Mouse (Mus musculus) hindbrain, embryonic 14.5 days (tissue): ENCODE measurements at regions not wholly inside any gene's neighbourhood (a gene's known extent, or its start where the extent isn't known, plus 50 kb on each side); places are given as distances from the start of the nearest gene placed in this dataset.
"Not testable (repeated sequence)": the region's sequence is repeated elsewhere in the genome, so short reads cannot be mapped to it uniquely, and the experiment has no call there.

ENCODE experiments used
- ATAC-seq: fragments of 200-750 bp; cut with Nextera tagmentation; 2 replicates; pipeline ENCODE4 v1.8.0; 2017; ENCODE audit warnings: moderate number of reproducible peaks, mild to moderate bottlenecking, moderate TSS enrichment, moderate library complexity; ENCODE audit not compliant: low FRiP score
- DNase-seq: peaks from one replicate; pipeline ENCODE4 v3.0.0-alpha.2; 2015; ENCODE audit warnings: low spot score
- H3K27ac ChIP-seq: fragments of 300-500 bp; sonication (generic); 2 replicates; pipeline ENCODE4 v1.5.1; 2014; ENCODE audit warnings: mild to moderate bottlenecking, moderate library complexity
- H3K27me3 ChIP-seq: fragments of 300-500 bp; sonication (generic); 2 replicates; pipeline ENCODE4 v1.6.1; 2014; ENCODE audit warnings: mild to moderate bottlenecking, low read length, mixed read lengths; ENCODE audit not compliant: control insufficient read depth, insufficient read depth
- H3K36me3 ChIP-seq: fragments of 300-500 bp; sonication (generic); replicated peaks from 2 replicates; pipeline ENCODE4 v1.6.1; 2014; ENCODE audit not compliant: control insufficient read depth, insufficient read depth
- H3K4me1 ChIP-seq: fragments of 300-500 bp; sonication (generic); replicated peaks from 2 replicates; pipeline ENCODE4 v1.6.1; 2014; ENCODE audit warnings: antibody characterized with exemption, low read length, mixed read lengths; ENCODE audit not compliant: control insufficient read depth, insufficient read depth
- H3K4me2 ChIP-seq: fragments of 300-500 bp; sonication (generic); replicated peaks from 2 replicates; pipeline ENCODE4 v1.6.1; 2014; ENCODE audit warnings: mild to moderate bottlenecking, moderate library complexity
- H3K4me3 ChIP-seq: fragments of 300-500 bp; sonication (generic); replicated peaks from 2 replicates; pipeline ENCODE4 v1.5.1; 2014; ENCODE audit warnings: mild to moderate bottlenecking, low read length
- H3K9ac ChIP-seq: fragments of 300-500 bp; sonication (generic); 2 replicates; pipeline ENCODE4 v1.6.1; 2014
- H3K9me3 ChIP-seq: fragments of 300-500 bp; sonication (generic); 2 replicates; pipeline ENCODE4 v1.6.1; 2016; ENCODE audit warnings: low read length; ENCODE audit not compliant: control insufficient read depth
- WGBS: fragments of 180-500 bp; shearing (Covaris S2); extraction: QIAGEN DNeasy Blood & Tissue Kit; methylation state at CpG from one replicate; pipeline ENCODE4 v1.1.7; 2014; 5-methylcytosine and 5-hydroxymethylcytosine counted together

DNA sequence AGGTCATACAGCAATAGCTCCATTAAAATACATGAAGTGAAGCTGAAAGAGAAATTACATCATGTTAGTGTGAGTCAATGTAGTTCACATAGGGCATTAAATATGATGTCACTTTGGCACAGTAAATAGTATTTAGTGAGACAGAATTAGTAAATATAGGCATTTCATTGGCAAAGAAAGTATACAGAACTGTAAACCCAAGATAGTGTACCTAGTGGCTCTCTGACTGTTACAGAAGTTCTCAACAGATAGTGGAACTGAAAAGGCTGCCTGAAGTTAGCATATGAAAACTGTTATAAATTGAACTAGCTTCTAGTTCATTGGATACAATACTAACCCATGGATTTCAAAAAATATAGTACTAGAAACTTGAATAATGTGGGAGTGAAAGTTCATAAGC is 1642.1 kb upstream of the Cdh6 start:
- DNase-seq = no peak
- no peak overlapping the region for H3K27ac ChIP-seq
- no peaks in the 10 kb centered on the region for H3K36me3 ChIP-seq
- no peaks in the 10 kb centered on the region for H3K9me3 ChIP-seq
- H3K4me3 ChIP-seq = no peak overlapping the region
- no peak overlapping the region for H3K4me2 ChIP-seq
- ATAC-seq = no peak
- H3K9ac ChIP-seq = no peak overlapping the region
- H3K4me1 ChIP-seq = no peaks in the 10 kb centered on the region
- no peaks in the 10 kb centered on the region for H3K27me3 ChIP-seq

DNA sequence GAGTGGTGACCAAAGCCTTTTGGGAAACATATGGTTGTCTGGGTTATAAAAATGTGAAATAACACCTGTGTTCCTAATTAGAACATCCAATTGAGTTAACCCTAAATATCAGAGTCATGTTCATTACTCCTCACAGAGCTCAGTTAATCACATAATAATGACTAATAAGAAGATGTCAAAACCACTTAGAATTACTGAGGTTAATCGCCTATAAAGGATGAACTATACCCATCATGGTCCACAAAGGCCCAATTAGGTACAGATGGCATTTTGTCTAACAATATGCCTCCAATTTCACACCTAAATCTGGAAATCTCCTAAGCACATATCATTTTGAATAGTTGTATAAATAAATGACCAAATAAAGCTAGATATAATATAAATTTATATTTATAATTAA is 1633.4 kb upstream of the Cdh6 start:
- Histone ChIP-seq H3K4me2 (no peak overlapping the region), H3K4me3 (no peak overlapping the region), H3K9me3 (no peaks in the 10 kb centered on the region), H3K4me1 (no peaks in the 10 kb centered on the region), H3K27ac (no peak overlapping the region), H3K9ac (no peak overlapping the region), H3K36me3 (no peaks in the 10 kb centered on the region), H3K27me3 (no peaks in the 10 kb centered on the region)
- DNase-seq (no peak), ATAC-seq (no peak)
- 45% methylated on average over 1 of the region's 1 CpGs for WGBS

DNA sequence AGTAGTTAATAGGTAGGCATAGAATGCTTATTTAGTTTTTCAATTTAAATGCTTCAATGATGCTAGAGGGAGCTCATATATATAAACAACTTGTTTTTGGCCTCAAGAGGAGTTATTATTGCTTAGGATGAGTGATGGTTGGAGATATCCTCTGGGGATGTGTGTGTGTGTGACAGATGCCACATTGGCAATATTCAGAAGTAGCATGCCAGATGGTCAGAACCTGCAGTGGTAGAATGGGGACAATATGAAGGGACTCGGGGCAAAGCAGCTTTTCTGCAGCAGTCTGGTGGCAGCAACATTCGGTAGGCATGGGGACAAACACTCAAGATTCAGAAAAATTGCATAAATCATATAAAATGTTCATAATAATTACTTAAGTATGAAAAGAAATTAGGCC is 1621.7 kb upstream of the Cdh6 start:
- Histone ChIP-seq H3K36me3 (no peaks in the 10 kb centered on the region), H3K4me1 (no peaks in the 10 kb centered on the region), H3K27me3 (no peaks in the 10 kb centered on the region), H3K27ac (no peak overlapping the region), H3K4me2 (no peak overlapping the region), H3K4me3 (no peak overlapping the region), H3K9ac (no peak overlapping the region), H3K9me3 (no peaks in the 10 kb centered on the region)
- DNase-seq (no peak), ATAC-seq (no peak)
- WGBS = 69% methylated on average over 2 of the region's 2 CpGs

DNA sequence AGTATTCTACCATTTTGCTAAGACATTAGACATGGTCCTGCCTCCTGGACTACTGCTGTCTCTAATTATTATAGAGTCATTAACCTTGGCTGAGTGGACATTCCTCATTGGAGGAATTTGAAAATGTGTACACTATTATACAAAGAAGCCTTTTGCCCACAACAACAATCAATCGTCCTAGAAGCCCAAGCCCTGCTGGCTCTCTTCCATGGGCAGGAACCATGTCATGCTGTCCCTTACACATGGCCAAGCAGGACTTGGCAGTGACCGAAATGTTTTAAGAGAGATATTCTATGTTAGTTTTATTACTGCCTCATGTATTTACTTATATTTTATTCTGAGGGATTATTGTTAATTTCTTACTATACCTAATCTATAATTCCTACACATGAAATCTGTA is 1607.3 kb upstream of the Cdh6 start:
- Histone ChIP-seq H3K4me2 (no peak overlapping the region), H3K9me3 (no peaks in the 10 kb centered on the region), H3K4me1 (no peaks in the 10 kb centered on the region), H3K27ac (no peak overlapping the region), H3K9ac (no peak overlapping the region), H3K36me3 (no peaks in the 10 kb centered on the region), H3K27me3 (no peaks in the 10 kb centered on the region), H3K4me3 (no peak overlapping the region)
- WGBS = 73% methylated on average over 2 of the region's 2 CpGs
- peak; percentile 37; the same call in 1 of the 2 replicates for ATAC-seq
- no peak for DNase-seq

DNA sequence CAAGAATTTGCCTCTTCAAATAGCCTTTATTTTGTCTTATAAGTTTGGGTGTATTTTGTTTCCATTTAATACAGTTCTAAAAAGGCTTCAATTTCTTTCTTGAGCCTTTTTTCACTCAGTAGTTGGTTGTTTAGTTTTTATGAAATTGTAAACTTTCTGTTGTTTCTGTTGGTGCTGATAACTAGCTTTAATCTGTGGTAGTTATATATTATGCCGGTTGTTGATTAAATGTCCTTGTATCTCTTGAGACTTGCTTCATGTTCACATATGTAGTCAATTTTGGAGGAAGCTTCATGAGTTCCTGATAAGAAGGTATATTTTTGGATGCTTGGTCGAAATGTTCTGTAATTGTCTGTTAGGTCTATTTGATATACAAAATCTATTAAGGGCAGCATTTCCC is 1568.3 kb upstream of the Cdh6 start:
- no peak overlapping the region for H3K4me2 ChIP-seq
- H3K4me3 ChIP-seq = no peak overlapping the region
- no peaks in the 10 kb centered on the region for H3K27me3 ChIP-seq
- peaks cover 5% of the 10 kb centered on the region; the same call in 1 of the 2 replicates for H3K9me3 ChIP-seq
- H3K4me1 ChIP-seq = no peaks in the 10 kb centered on the region
- H3K9ac ChIP-seq = no peak overlapping the region
- H3K27ac ChIP-seq = no peak overlapping the region
- no peaks in the 10 kb centered on the region for H3K36me3 ChIP-seq
- ATAC-seq (no peak), DNase-seq (no peak)
- WGBS = 89% methylated on average over 2 of the region's 2 CpGs

DNA sequence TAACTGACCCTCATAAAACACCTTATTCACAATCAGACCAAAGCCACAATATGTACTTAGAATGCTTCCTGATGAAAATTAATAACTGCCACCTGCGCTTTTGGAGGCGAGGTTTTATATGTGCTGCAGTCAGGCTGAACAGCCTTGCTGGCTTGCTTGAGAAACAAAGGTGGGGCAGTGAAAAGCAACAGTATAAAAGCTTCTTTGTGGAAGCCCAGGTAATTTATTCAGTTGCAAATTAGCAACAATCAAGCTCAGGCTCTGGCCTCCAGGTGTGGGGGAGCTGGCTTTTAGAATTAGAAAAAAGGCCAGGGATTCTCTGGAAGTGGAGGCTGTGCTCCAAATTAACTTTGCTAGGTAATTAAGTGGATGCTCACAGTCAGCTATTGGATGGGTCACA is 1524.5 kb upstream of the Cdh6 start:
- H3K9ac ChIP-seq, ATAC-seq, H3K27ac ChIP-seq, H3K4me1 ChIP-seq, H3K4me3 ChIP-seq, H3K27me3 ChIP-seq, DNase-seq, H3K36me3 ChIP-seq, H3K4me2 ChIP-seq: not testable (repeated sequence)
- 93% methylated on average over 2 of the region's 2 CpGs for WGBS
- 0 out of 2 replicates have a peak, but pooled peaks cover 13% of the 10 kb centered on the region for H3K9me3 ChIP-seq

DNA sequence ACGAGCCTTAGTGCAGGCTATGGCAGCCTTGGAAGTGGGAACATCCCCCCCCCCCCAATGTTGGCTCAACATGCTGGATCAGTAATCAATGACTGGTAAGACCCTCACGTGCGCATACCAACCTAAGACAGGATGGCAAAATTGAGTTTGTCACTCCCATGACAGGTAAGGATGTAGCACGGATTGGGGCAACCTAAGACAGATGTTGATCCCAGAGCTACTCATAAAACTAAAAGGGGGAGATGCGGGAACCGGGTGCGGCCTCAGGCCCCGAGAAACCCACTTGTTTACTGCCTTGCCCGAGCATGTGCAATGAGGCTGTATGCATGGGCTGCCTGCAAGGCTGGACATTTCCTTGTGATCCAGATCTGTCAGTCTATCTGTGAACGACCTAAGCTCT is 1523.0 kb upstream of the Cdh6 start:
- DNase-seq (no peak), ATAC-seq (no peak)
- Histone ChIP-seq H3K9ac (no peak overlapping the region), H3K27ac (no peak overlapping the region), H3K9me3 (0 out of 2 replicates have a peak, but pooled peaks cover 13% of the 10 kb centered on the region), H3K27me3 (no peaks in the 10 kb centered on the region), H3K36me3 (no peaks in the 10 kb centered on the region), H3K4me1 (no peaks in the 10 kb centered on the region), H3K4me2 (no peak overlapping the region), H3K4me3 (no peak overlapping the region)
- WGBS = 92% methylated on average over 10 of the region's 10 CpGs

DNA sequence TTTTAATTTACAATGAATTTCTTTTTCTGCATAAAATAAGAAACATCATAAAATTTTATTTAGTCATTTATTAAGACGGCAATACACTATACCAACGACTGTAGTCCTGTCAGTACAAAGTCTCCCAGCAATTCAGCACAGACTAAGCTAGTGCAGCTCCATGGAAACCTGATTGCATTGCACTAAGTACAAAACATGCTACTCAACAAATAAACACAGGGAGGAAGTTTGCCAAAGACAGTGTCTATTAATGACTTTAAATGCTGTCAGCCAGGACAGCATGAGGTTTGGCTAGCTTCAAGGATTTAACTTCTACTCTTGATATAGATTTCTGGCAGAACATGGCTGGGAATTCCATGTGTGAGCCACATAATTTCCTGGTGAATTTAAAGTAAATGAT is 1515.7 kb upstream of the Cdh6 start:
- ATAC-seq (peak; percentile 48; the same call in 1 of the 2 replicates), DNase-seq (peak; percentile 49)
- 71% methylated on average over 2 of the region's 2 CpGs for WGBS
- H3K27me3 ChIP-seq = no peaks in the 10 kb centered on the region
- H3K27ac ChIP-seq = no peak overlapping the region
- H3K36me3 ChIP-seq = no peaks in the 10 kb centered on the region
- H3K9me3 ChIP-seq = no peaks in the 10 kb centered on the region
- H3K4me3 ChIP-seq = no peak overlapping the region
- no peaks in the 10 kb centered on the region for H3K4me1 ChIP-seq
- H3K9ac ChIP-seq = no peak overlapping the region
- H3K4me2 ChIP-seq = no peak overlapping the region

DNA sequence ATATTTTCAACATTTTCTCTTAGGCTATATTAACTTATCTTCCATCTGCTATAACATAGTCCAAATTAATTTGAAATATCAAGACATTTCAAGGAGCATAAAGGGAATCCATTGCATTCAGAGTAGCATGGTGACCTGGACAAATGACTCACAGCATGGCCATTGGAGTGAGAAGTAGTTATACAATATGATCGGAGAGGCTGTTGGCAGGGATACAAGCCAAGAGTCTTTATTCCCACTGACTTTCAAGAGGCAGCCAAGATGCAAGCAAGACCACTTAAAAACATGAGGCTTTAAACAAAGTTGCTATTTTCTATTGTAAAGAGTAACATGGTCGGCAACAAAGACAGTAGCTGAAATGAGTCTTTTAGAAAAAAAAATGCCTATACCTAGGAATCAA is 1468.8 kb upstream of the Cdh6 start:
- Histone ChIP-seq H3K4me3 (no peak overlapping the region), H3K27ac (no peak overlapping the region), H3K36me3 (no peaks in the 10 kb centered on the region), H3K4me1 (no peaks in the 10 kb centered on the region), H3K9ac (no peak overlapping the region), H3K9me3 (no peaks in the 10 kb centered on the region), H3K27me3 (no peaks in the 10 kb centered on the region), H3K4me2 (no peak overlapping the region)
- ATAC-seq (no peak), DNase-seq (no peak)
- 77% methylated on average over 2 of the region's 2 CpGs for WGBS

DNA sequence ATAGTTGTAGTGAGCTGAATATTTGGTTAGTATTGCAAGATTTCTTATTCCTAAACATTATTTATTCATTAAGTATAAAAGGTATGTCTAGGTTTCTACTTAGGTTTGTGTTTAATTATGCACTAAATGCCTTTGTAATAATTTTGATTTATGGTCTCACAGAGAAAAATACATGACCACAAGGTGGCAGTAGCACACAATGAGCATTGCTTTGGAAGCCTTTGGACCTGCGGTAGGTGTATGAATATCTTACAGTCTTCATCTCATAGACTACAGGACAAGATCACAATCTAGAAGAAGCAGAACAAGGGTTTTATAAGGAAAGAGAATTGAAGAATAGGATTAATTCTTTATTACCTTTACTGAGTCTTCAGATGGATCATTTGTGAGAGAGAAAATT is 1455.0 kb upstream of the Cdh6 start:
- WGBS = 48% methylated on average over 1 of the region's 1 CpGs

More for the DNA sequence above, 1455.0 kb upstream of the Cdh6 start:
- Histone ChIP-seq H3K4me1 (no peaks in the 10 kb centered on the region), H3K9me3 (no peaks in the 10 kb centered on the region), H3K27me3 (no peaks in the 10 kb centered on the region), H3K4me3 (no peak overlapping the region), H3K9ac (no peak overlapping the region), H3K27ac (no peak overlapping the region), H3K36me3 (no peaks in the 10 kb centered on the region), H3K4me2 (no peak overlapping the region)
- DNase-seq (peak; percentile 76), ATAC-seq (no peak)
